Mouse (Mus musculus): ENCODE measurements around the gene Dhps. TPM values are rescaled to one million over a fixed set of nuclear protein-coding genes. Genes with fewer than 3 reads are reported as not detected.
"Not testable (repeated sequence)": the region's sequence is repeated elsewhere in the genome, so short reads cannot be mapped to it uniquely, and the experiment has no call there.

Gene Dhps
- polyA plus RNA-seq, 1 experiment from 2014 or later, result 88.8 TPM

GRCm38 (mm10) chr8:85095566-85095965, 24.0 kb downstream of the Dhps start:
- DNase-seq, result no peak
- H3K4me3 ChIP-seq (replicated peaks; ENCODE audit: low read depth, low read length), result no peak overlapping the region
- H3K4me1 ChIP-seq (ENCODE audit: control insufficient read depth, insufficient read depth, low read length), result no peaks in the 10 kb centered on the region
- H3K9me3 ChIP-seq (ENCODE audit: control insufficient read depth, low read length), result no peaks in the 10 kb centered on the region
- no peaks in the 10 kb centered on the region for H3K27me3 ChIP-seq (ENCODE audit: control insufficient read depth, insufficient read depth, low read length)
- H3K36me3 ChIP-seq (ENCODE audit: control insufficient read depth, insufficient read depth, low read length), result peaks cover 56% of the 10 kb centered on the region
- no peak overlapping the region for H3K9ac ChIP-seq (replicated peaks; ENCODE audit: low read length)
- ATAC-seq (ENCODE audit: low FRiP score, low TSS enrichment), result no peak
- no peak overlapping the region for H3K4me2 ChIP-seq (ENCODE audit: low read length)
- WGBS, result 95% methylated on average over 7 of the region's 7 CpGs
- H3K27ac ChIP-seq (replicated peaks; ENCODE audit: low read depth, low read length), result no peak overlapping the region

- ATAC-seq (ENCODE audit: low FRiP score, low TSS enrichment) (no peak), DNase-seq (no peak)
- Histone ChIP-seq H3K27ac (replicated peaks; ENCODE audit: low read depth, low read length) (no peak overlapping the region), H3K4me1 (ENCODE audit: control insufficient read depth, insufficient read depth, low read length) (no peaks in the 10 kb centered on the region), H3K4me3 (replicated peaks; ENCODE audit: low read depth, low read length) (no peak overlapping the region), H3K9me3 (ENCODE audit: control insufficient read depth, low read length) (no peaks in the 10 kb centered on the region), H3K36me3 (ENCODE audit: control insufficient read depth, insufficient read depth, low read length) (peaks cover 50% of the 10 kb centered on the region), H3K27me3 (ENCODE audit: control insufficient read depth, insufficient read depth, low read length) (no peaks in the 10 kb centered on the region), H3K9ac (replicated peaks; ENCODE audit: low read length) (no peak overlapping the region), H3K4me2 (ENCODE audit: low read length) (no peak overlapping the region)
- 95% methylated on average over 16 of the region's 16 CpGs for WGBS
Measured at GRCm38 (mm10) chr8:85096196-85096595, 24.6 kb downstream of the Dhps start.

- no peak for DNase-seq
- no peak overlapping the region for H3K4me2 ChIP-seq (ENCODE audit: low read length)
- no peaks in the 10 kb centered on the region for H3K4me1 ChIP-seq (ENCODE audit: control insufficient read depth, insufficient read depth, low read length)
- no peak overlapping the region for H3K4me3 ChIP-seq (replicated peaks; ENCODE audit: low read depth, low read length)
- no peaks in the 10 kb centered on the region for H3K27me3 ChIP-seq (ENCODE audit: control insufficient read depth, insufficient read depth, low read length)
- H3K36me3 ChIP-seq (ENCODE audit: control insufficient read depth, insufficient read depth, low read length), result peaks cover 48% of the 10 kb centered on the region
- H3K27ac ChIP-seq (replicated peaks; ENCODE audit: low read depth, low read length), result no peak overlapping the region
- WGBS, result 96% methylated on average over 4 of the region's 4 CpGs
- no peak for ATAC-seq (ENCODE audit: low FRiP score, low TSS enrichment)
- H3K9ac ChIP-seq (replicated peaks; ENCODE audit: low read length), result no peak overlapping the region
- H3K9me3 ChIP-seq (ENCODE audit: control insufficient read depth, low read length), result no peaks in the 10 kb centered on the region
Measured at GRCm38 (mm10) chr8:85096850-85097249, 25.3 kb downstream of the Dhps start.

- 88% methylated on average over 4 of the region's 4 CpGs for WGBS
- Histone ChIP-seq H3K9ac (replicated peaks; ENCODE audit: low read length) (no peak overlapping the region), H3K27ac (replicated peaks; ENCODE audit: low read depth, low read length) (no peak overlapping the region), H3K9me3 (ENCODE audit: control insufficient read depth, low read length) (no peaks in the 10 kb centered on the region), H3K4me3 (replicated peaks; ENCODE audit: low read depth, low read length) (no peak overlapping the region), H3K4me1 (ENCODE audit: control insufficient read depth, insufficient read depth, low read length) (no peaks in the 10 kb centered on the region), H3K36me3 (ENCODE audit: control insufficient read depth, insufficient read depth, low read length) (peaks cover 31% of the 10 kb centered on the region), H3K4me2 (ENCODE audit: low read length) (no peak overlapping the region), H3K27me3 (ENCODE audit: control insufficient read depth, insufficient read depth, low read length) (no peaks in the 10 kb centered on the region)
- DNase-seq (no peak), ATAC-seq (ENCODE audit: low FRiP score, low TSS enrichment) (no peak)
Measured at GRCm38 (mm10) chr8:85100076-85100665, 28.6 kb downstream of the Dhps start.

GRCm38 (mm10) chr8:85113241-85113640, 41.7 kb downstream of the Dhps start:
- H3K27me3 ChIP-seq (ENCODE audit: control insufficient read depth, insufficient read depth, low read length), result no peaks in the 10 kb centered on the region
- ATAC-seq (ENCODE audit: low FRiP score, low TSS enrichment) (no peak), DNase-seq (no peak)
- no peaks in the 10 kb centered on the region for H3K9me3 ChIP-seq (ENCODE audit: control insufficient read depth, low read length)
- no peak overlapping the region for H3K4me3 ChIP-seq (replicated peaks; ENCODE audit: low read depth, low read length)
- no peaks in the 10 kb centered on the region for H3K4me1 ChIP-seq (ENCODE audit: control insufficient read depth, insufficient read depth, low read length)
- H3K27ac ChIP-seq (replicated peaks; ENCODE audit: low read depth, low read length), result no peak overlapping the region
- H3K36me3 ChIP-seq (ENCODE audit: control insufficient read depth, insufficient read depth, low read length), result peaks cover 25% of the 10 kb centered on the region
- H3K4me2 ChIP-seq (ENCODE audit: low read length), result no peak overlapping the region
- H3K9ac ChIP-seq (replicated peaks; ENCODE audit: low read length), result no peak overlapping the region
- 95% methylated on average over 10 of the region's 10 CpGs for WGBS

- WGBS, result 75% methylated on average over 4 of the region's 4 CpGs
- DNase-seq (no peak), ATAC-seq (ENCODE audit: low FRiP score, low TSS enrichment) (no peak)
- Histone ChIP-seq H3K4me1 (ENCODE audit: control insufficient read depth, insufficient read depth, low read length) (no peaks in the 10 kb centered on the region), H3K4me3 (replicated peaks; ENCODE audit: low read depth, low read length) (no peak overlapping the region), H3K36me3 (ENCODE audit: control insufficient read depth, insufficient read depth, low read length) (peaks cover 14% of the 10 kb centered on the region), H3K27ac (replicated peaks; ENCODE audit: low read depth, low read length) (no peak overlapping the region), H3K4me2 (ENCODE audit: low read length) (no peak overlapping the region), H3K27me3 (ENCODE audit: control insufficient read depth, insufficient read depth, low read length) (no peaks in the 10 kb centered on the region), H3K9ac (replicated peaks; ENCODE audit: low read length) (no peak overlapping the region), H3K9me3 (ENCODE audit: control insufficient read depth, low read length) (no peaks in the 10 kb centered on the region)
Measured at GRCm38 (mm10) chr8:85115501-85115900, 43.9 kb downstream of the Dhps start.

GRCm38 (mm10) chr8:85116984-85117383, 45.4 kb downstream of the Dhps start:
- H3K4me2 ChIP-seq (ENCODE audit: low read length), result no peak overlapping the region
- 93% methylated on average over 7 of the region's 7 CpGs for WGBS
- no peak overlapping the region for H3K4me3 ChIP-seq (replicated peaks; ENCODE audit: low read depth, low read length)
- H3K9me3 ChIP-seq (ENCODE audit: control insufficient read depth, low read length), result no peaks in the 10 kb centered on the region
- no peaks in the 10 kb centered on the region for H3K27me3 ChIP-seq (ENCODE audit: control insufficient read depth, insufficient read depth, low read length)
- no peaks in the 10 kb centered on the region for H3K4me1 ChIP-seq (ENCODE audit: control insufficient read depth, insufficient read depth, low read length)
- H3K27ac ChIP-seq (replicated peaks; ENCODE audit: low read depth, low read length), result no peak overlapping the region
- no peak for DNase-seq
- no peak overlapping the region for H3K9ac ChIP-seq (replicated peaks; ENCODE audit: low read length)
- H3K36me3 ChIP-seq (ENCODE audit: control insufficient read depth, insufficient read depth, low read length), result no peaks in the 10 kb centered on the region
- no peak for ATAC-seq (ENCODE audit: low FRiP score, low TSS enrichment)

GRCm38 (mm10) chr8:85119052-85119981, 47.8 kb downstream of the Dhps start:
- peak; percentile 78; the same call in 1 of the 2 replicates for ATAC-seq (ENCODE audit: low FRiP score, low TSS enrichment)
- Histone ChIP-seq H3K4me2 (ENCODE audit: low read length) (peak overlapping the region; percentile 74), H3K27me3 (ENCODE audit: control insufficient read depth, insufficient read depth, low read length) (no peaks in the 10 kb centered on the region), H3K27ac (replicated peaks; ENCODE audit: low read depth, low read length) (peak overlapping the region; percentile 63), H3K9ac (replicated peaks; ENCODE audit: low read length) (peak overlapping the region; percentile 64), H3K4me3 (replicated peaks; ENCODE audit: low read depth, low read length) (peak overlapping the region; percentile 54), H3K36me3 (ENCODE audit: control insufficient read depth, insufficient read depth, low read length) (no peaks in the 10 kb centered on the region), H3K9me3 (ENCODE audit: control insufficient read depth, low read length) (no peaks in the 10 kb centered on the region), H3K4me1 (ENCODE audit: control insufficient read depth, insufficient read depth, low read length) (no peaks in the 10 kb centered on the region)
- WGBS, result 8% methylated on average over 37 of the region's 37 CpGs
- peak; percentile 93 for DNase-seq

- H3K4me2 ChIP-seq (ENCODE audit: low read length); H3K4me3 ChIP-seq (replicated peaks; ENCODE audit: low read depth, low read length); H3K27ac ChIP-seq (replicated peaks; ENCODE audit: low read depth, low read length); H3K4me1 ChIP-seq (ENCODE audit: control insufficient read depth, insufficient read depth, low read length); H3K9ac ChIP-seq (replicated peaks; ENCODE audit: low read length); DNase-seq; H3K27me3 ChIP-seq (ENCODE audit: control insufficient read depth, insufficient read depth, low read length); H3K36me3 ChIP-seq (ENCODE audit: control insufficient read depth, insufficient read depth, low read length); ATAC-seq (ENCODE audit: low FRiP score, low TSS enrichment); H3K9me3 ChIP-seq (ENCODE audit: control insufficient read depth, low read length): not testable (repeated sequence)
- 79% methylated on average over 5 of the region's 5 CpGs for WGBS
Measured at GRCm38 (mm10) chr8:85120251-85120650, 48.7 kb downstream of the Dhps start.
